Mouse (Mus musculus): ENCODE measurements around the gene Copa. TPM values are rescaled to one million over a fixed set of nuclear protein-coding genes. Genes with fewer than 3 reads are reported as not detected.

Gene Copa
- polyA plus RNA-seq, 1 experiment from 2014 or later = 188 TPM

GRCm38 (mm10) chr1:172160508-172160907, 78.2 kb downstream of the Copa start:
- Histone ChIP-seq H3K9me3 (no peaks in the 10 kb centered on the region), H3K4me1 (peaks cover 18% of the 10 kb centered on the region), H3K27ac (peak overlapping the region; percentile 81), H3K36me3 (peaks cover 20% of the 10 kb centered on the region), H3K4me3 (0 out of 2 replicates have a peak overlapping the region, but pooled peaks have one; percentile 2), H3K27me3 (ENCODE audit: insufficient read depth, poor library complexity, severe bottlenecking) (no peaks in the 10 kb centered on the region)
- DNase-seq (ENCODE audit: low spot score) = no peak

- DNase-seq (ENCODE audit: low spot score) = no peak
- 91% methylated on average over 1 of the region's 1 CpGs for WGBS
- no peaks in the 10 kb centered on the region for H3K9me3 ChIP-seq
- no peak overlapping the region for H3K4me3 ChIP-seq
- H3K4me1 ChIP-seq = peaks cover 18% of the 10 kb centered on the region
- no peaks in the 10 kb centered on the region for H3K27me3 ChIP-seq (ENCODE audit: insufficient read depth, poor library complexity, severe bottlenecking)
- no peak overlapping the region for H3K27ac ChIP-seq
- peaks cover 21% of the 10 kb centered on the region for H3K36me3 ChIP-seq
These were observed 79.7 kb downstream of the Copa start for GRCm38 (mm10) chr1:172162009-172162408.

GRCm38 (mm10) chr1:172162959-172163358, 80.6 kb downstream of the Copa start:
- WGBS = 91% methylated on average over 6 of the region's 6 CpGs
- no peak overlapping the region for H3K27ac ChIP-seq
- H3K4me1 ChIP-seq = peaks cover 18% of the 10 kb centered on the region
- H3K9me3 ChIP-seq = no peaks in the 10 kb centered on the region
- peaks cover 30% of the 10 kb centered on the region for H3K36me3 ChIP-seq
- DNase-seq (ENCODE audit: low spot score) = no peak
- H3K27me3 ChIP-seq (ENCODE audit: insufficient read depth, poor library complexity, severe bottlenecking) = no peaks in the 10 kb centered on the region
- H3K4me3 ChIP-seq = no peak overlapping the region

DNA sequence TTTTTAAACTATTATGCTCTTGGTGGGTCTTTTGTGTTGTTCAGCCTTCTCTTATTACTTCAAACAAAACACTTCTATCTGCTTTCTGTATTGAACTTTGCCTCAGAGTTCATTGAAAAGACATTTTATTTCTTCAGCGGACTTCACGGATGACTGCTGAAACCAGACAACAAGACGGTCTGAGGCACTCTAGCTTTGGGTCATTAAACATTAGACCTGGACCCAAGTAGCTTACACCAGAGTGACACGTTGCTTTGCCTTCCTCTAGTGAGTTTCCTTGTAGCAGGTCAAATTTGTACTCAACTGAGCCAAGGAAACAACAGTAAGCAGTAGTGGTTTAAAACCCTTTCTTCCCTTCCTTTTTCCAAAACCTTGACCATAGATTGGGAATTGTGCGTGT, 85.6 kb downstream of the Copa start:
- no peaks in the 10 kb centered on the region for H3K27me3 ChIP-seq (ENCODE audit: insufficient read depth, poor library complexity, severe bottlenecking)
- no peaks in the 10 kb centered on the region for H3K9me3 ChIP-seq
- no peak for DNase-seq (ENCODE audit: low spot score)
- H3K4me3 ChIP-seq = no peak overlapping the region
- WGBS = 91% methylated on average over 5 of the region's 5 CpGs
- peaks cover 79% of the 10 kb centered on the region for H3K36me3 ChIP-seq
- no peaks in the 10 kb centered on the region for H3K4me1 ChIP-seq
- H3K27ac ChIP-seq = no peak overlapping the region

DNA sequence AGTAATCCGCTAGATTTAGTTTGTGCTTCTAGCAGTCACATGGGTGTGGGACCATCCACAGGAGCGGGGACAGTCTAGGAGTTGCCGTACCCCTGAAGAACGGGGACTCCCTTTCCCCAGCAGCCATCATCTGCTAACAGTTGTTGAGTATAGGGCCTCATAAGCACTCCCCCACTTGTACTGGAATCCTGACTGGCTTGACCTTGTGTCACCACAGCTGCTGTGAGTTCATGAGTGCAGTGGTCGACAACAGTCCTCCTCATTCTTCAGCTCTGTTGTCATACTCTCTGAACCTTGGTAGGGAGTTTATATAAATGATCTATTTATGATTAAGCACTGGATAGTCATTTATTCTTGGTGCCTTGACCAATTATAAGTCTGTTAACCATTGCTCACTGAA, 87.5 kb downstream of the Copa start:
- H3K27me3 ChIP-seq (ENCODE audit: insufficient read depth, poor library complexity, severe bottlenecking) = no peaks in the 10 kb centered on the region
- no peak for DNase-seq (ENCODE audit: low spot score)
- no peak overlapping the region for H3K27ac ChIP-seq
- no peak overlapping the region for H3K4me3 ChIP-seq
- H3K36me3 ChIP-seq = peaks cover 97% of the 10 kb centered on the region
- WGBS = 96% methylated on average over 5 of the region's 5 CpGs
- H3K4me1 ChIP-seq = peaks cover 6% of the 10 kb centered on the region
- H3K9me3 ChIP-seq = no peaks in the 10 kb centered on the region

Other genes with a start within 250 kb of the Copa start
- 0.34 and 0.48 TPM in 2 replicates for gene Cd84, start 242.8 kb upstream of the Copa start, polyA plus RNA-seq (2016; fragmentation: Nextera tagmentation; extraction: Ambion mirVana)
- gene Gm10521, start 186.9 kb upstream of the Copa start, polyA plus RNA-seq (2016; fragmentation: Nextera tagmentation; extraction: Ambion mirVana) = not detected in 2 replicates
- gene Slamf6, start 165.0 kb upstream of the Copa start, polyA plus RNA-seq (2016; fragmentation: Nextera tagmentation; extraction: Ambion mirVana) = 0.08 TPM in 1 of 2 replicates, not detected in the other
- 12.8 and 16.0 TPM in 2 replicates for gene Vangl2, start 54.1 kb upstream of the Copa start, polyA plus RNA-seq (2016; fragmentation: Nextera tagmentation; extraction: Ambion mirVana)
- gene Nhlh1, start 25.0 kb upstream of the Copa start, polyA plus RNA-seq (2016; fragmentation: Nextera tagmentation; extraction: Ambion mirVana) = 0.09 TPM in 1 of 2 replicates, not detected in the other
- gene Ncstn, start 266 bp downstream of the Copa start, polyA plus RNA-seq (2016; fragmentation: Nextera tagmentation; extraction: Ambion mirVana) = 107 and 124 TPM in 2 replicates
- gene Pex19, start 44.2 kb downstream of the Copa start, polyA plus RNA-seq (2016; fragmentation: Nextera tagmentation; extraction: Ambion mirVana) = 154 and 161 TPM in 2 replicates
- 110 and 125 TPM in 2 replicates for gene Dcaf8, start 65.6 kb downstream of the Copa start, polyA plus RNA-seq (2016; fragmentation: Nextera tagmentation; extraction: Ambion mirVana)
- gene Pea15a, start 124.3 kb downstream of the Copa start, polyA plus RNA-seq (2016; fragmentation: Nextera tagmentation; extraction: Ambion mirVana) = 115 and 152 TPM in 2 replicates
- gene Casq1, start 137.3 kb downstream of the Copa start, polyA plus RNA-seq (2016; fragmentation: Nextera tagmentation; extraction: Ambion mirVana) = 225 and 307 TPM in 2 replicates
- 0.09 and 0.12 TPM in 2 replicates for gene Atp1a4, start 175.9 kb downstream of the Copa start, polyA plus RNA-seq (2016; fragmentation: Nextera tagmentation; extraction: Ambion mirVana)
- 30.1 and 33.2 TPM in 2 replicates for gene Igsf8, start 179.1 kb downstream of the Copa start, polyA plus RNA-seq (2016; fragmentation: Nextera tagmentation; extraction: Ambion mirVana)
- 8.7 and 22.5 TPM in 2 replicates for gene Atp1a2, start 215.5 kb downstream of the Copa start, polyA plus RNA-seq (2016; fragmentation: Nextera tagmentation; extraction: Ambion mirVana)
- gene Kcnj9, start 246.8 kb downstream of the Copa start, polyA plus RNA-seq (2016; fragmentation: Nextera tagmentation; extraction: Ambion mirVana) = not detected in 2 replicates

All from heart, embryonic 10.5 days (tissue).